Mouse (Mus musculus) mesoderm, embryonic 11.5 days (tissue): ENCODE data around the gene Zfp229.
"Not testable (repeated sequence)": the region's sequence is repeated elsewhere in the genome, so short reads cannot be mapped to it uniquely, and the experiment has no call there.

Source experiments
- DNase-seq: peaks from one replicate; pipeline ENCODE4 v3.0.0-alpha.2; 2012; ENCODE audit warnings: low read depth, low spot score

The Zfp229 gene

DNA sequence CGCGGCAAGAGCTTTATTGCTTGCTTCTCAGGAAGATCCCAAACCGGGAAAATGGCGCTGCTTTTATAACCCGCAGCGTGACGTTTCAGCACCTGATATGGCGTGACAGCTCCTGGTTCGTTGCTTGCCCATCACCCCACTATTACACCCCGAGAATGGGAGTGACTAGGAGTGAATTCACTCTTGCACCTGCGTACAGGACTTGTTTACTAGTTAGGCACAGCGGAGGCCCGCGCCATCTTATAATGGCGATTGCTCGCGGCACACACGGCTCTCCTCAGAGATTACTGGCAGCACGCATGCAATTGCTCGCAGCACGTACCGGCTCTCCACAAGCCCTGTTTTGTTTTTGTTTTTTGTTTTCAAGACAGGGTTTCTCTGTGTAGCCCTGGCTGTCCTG, at the start of gene Zfp229:
Zfp229 (plus strand) TSS at position 301 of the 400 bp plus-strand sequence.
- DNase-seq, result not testable (repeated sequence)

DNA sequence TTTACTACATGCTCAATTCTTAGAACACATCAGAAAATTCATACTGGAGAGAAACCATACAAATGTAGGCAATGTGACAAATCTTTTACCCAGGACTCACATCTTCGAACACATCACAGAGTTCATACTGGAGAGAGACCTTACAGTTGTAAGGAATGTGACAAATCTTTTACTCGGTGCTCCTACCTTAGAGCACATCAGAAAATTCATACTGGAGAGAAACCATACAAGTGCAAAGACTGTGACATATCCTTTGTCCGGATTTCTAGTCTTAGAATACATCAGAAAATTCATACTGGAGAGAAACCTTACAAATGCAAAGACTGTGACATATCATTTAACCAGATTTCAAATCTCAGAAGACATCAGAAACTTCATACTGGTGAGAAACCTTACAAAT, 39.0 kb upstream of the Zfp229 start, which contains the start of gene Gm10226:
Gm10226 (plus strand) TSS at position 301 of the 400 bp plus-strand sequence.
- DNase-seq, result no peak

DNA sequence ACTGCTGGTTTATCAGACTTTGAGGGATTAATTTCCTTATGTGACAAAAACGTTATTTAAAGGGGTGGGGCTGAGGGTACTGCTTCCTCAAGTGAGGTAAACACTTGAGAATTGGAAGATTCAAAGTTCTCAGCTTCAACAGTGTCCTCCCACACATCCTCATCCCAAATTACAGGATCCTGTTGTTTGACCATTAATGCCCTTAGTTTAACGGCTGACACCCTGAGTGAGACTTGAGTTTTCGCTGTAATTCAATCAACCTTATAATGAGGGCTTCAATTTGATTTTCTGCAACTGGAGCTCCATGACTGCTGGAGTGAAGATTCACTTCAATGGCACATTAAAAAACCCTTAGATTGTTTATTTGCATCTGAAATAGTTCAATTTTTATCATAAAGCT, 37.3 kb upstream of the Zfp229 start:
- no peak for DNase-seq

DNA sequence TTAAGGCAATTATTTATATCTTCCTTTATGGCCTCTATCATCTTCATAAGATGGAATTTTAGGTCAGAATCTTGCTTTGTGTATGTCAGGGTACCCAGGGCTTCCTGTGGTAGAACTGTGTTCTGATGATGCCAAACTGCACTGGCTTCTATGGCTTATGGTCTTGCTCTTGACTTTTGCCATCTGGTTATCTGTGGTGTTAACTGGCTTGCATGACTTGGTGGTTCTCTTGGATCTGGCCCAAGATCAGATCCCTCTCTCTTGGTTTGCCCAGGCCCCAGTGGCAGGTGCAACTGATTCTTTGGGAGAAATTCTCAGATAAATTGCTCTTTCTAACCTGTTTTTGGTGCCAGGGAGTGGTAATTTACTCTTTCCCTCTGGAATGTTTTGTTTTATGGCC, 34.5 kb upstream of the Zfp229 start:
- DNase-seq, result no peak

DNA sequence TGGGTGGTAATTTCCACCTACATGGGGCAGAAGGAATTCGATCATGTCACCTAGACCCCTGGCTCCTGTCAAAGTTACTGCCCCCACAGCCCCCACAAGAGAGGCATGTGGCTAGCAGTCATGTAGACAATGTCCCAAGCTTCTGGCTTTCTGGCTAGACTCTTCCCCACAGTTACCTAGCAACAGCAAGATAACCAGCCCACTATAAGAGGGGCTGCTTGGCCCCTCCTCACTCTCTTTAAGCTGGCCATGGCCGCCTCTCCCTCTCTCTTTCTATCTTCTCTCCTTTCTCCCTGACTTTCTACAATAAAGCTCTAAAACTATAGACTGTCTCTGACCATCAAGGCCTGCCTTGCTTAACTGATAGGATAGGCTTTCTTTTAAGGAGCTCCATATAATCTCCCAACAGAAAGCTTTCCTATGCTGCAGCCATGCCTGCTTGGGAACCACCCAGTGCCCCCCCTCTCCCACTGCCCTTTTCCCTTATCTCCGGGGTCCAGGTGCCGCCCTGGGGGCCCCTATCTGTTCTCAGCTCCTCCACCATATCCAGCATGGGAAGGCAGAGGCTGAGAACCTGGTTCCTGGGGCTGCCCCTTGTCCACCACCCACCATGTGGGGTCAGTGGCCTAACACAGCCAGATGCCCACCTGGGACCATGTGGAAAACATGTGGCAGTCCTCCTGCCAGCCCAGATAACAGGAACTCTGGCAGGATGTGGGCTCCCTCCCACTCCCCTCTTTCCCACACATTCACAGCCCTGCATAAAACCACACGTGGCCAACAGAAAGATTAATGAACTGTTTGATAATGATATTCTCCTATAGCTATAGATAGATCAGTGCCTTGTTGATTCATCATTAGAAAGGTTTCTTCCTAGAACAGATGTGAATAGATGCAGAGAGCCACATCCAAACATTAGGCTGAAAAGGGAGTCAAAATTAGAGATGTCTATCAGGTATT, 28.0 kb upstream of the Zfp229 start:
- no peak for DNase-seq

DNA sequence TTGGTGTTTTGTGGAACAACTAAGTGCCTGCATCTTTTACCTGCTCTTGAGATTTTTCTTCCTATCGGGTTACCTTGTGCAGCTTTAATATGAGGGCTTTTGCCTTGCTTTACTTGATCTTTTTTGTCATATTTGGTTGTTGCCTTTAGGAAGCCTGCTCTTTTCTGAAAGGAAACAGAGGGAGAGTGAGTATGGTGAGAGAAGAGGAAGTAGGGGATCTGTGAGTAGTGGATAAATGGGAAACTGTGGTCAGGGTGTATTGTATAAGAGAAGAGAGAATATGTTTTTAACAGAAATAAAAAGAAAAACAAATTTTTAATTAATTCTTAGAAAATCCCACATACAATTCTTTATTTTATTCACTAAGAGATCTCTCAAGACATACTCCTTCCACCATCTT, 27.2 kb upstream of the Zfp229 start:
- no peak for DNase-seq

DNA sequence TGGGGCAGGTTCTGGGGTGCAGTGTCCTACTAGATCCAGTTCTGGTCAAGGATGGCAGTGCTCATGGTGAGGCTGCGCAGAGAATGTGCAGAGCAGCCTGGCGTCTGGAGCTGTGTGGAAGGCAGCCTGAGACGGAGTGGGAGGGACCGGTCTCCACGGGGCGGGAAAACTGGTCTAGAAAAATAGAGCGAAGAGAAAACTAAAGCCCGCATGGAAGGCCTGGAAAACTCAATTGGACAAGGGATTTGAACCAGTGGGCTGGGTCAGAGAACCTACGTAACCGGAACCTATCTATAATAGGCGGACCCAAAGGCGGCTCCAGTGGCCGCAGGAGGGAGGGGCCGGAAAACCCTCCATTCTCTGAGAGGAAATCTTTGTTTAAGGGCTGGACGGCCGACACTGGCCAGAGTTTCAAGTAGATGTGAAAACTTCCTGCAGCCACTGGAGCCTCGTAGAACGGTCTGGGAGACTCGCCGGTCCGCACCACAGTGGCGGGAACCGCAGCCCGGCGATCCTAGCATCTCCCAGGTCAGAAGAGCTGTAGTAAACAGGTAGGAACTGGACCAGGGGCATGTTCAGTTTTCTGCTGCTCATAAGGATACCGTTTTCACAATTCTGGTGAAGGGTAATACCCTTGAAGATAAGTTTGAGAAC, 23.1 kb upstream of the Zfp229 start, which contains the start of gene Zfp760:
Zfp760 (plus strand) TSS at position 399 of the 654 bp plus-strand sequence.
- peak; percentile 93 for DNase-seq

DNA sequence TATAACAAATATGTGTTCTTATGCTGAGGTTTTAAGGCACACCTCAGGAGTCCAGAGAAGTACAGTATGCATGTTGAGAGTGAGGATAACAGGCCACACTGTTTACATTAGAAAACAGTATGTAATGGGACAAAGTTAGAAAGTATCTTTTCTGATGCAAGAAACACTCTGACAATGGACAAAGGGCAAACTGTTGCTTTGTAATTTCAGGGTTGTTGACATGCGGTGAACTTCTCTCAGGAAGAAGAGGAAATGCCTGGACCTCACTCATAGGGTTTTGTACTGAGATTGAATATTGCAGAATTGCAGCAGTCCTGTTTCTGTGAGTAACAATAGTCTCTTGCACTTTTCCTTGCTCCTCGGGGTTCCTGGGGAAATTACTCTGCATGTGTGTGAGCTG, 22.2 kb upstream of the Zfp229 start:
- no peak for DNase-seq

DNA sequence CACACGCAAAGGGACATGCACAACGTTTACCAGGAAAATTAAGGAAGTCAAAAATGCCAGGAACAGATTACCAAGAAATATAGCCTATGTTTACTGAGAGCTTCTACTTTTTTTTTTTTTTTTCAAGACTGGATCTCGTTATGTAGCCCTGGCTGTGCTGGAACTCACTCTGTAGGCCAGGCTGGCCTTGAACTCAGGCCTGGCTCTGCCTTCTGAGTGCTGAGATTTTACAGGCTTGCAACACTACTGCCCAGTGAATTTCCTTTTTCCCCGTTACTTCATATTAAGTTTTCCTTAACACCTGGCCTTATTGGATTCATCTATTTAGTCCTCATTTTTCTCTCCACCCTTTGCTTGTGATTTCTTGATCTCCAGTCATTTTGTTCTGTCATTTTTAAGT, 2.5 kb downstream of the Zfp229 start:
- DNase-seq, result no peak

DNA sequence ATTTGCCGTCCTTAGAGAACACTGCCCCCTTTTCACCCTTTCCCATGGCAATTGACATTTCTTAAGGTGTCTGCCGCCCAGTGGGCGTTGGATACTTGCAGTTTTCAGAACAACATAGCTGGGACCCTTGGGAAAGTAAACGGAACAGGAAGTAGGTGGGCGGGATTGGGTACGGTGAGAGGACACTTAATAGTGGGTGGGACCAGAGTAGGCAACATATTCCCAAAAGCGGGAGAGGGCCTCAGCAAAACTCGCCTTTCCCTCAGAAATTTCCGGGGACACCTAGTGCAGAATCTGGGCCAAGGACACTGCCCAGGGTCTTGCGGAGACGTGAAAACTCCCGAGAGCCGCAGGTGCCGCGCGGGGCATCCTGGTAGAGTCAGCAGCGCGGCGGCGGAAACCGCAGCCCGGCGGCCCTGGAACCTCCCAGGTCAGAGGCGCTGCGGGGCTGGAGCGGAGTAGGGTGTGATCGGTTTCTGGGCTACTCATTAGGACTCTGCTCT, 3.0 kb downstream of the Zfp229 start:
- DNase-seq, result peak; percentile 81

DNA sequence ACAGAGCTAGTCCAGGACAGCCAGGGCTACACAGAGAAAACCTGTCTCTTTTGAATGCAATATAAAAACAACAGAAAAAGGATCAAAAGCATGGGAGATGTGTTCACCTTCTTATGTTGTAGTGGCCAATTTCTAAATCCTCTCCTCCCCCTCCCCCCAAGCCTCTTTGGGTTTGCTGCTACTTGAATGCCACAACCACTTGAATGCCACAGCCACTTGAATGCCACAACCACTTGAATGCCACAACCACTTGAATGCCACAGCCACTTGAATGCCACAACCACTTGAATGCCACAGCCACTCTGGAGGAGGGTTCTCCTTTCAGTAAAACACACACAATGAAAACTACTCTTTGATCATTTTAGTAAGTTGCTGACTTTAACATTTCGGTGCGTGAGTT, 22.2 kb downstream of the Zfp229 start:
- DNase-seq, result no peak

DNA sequence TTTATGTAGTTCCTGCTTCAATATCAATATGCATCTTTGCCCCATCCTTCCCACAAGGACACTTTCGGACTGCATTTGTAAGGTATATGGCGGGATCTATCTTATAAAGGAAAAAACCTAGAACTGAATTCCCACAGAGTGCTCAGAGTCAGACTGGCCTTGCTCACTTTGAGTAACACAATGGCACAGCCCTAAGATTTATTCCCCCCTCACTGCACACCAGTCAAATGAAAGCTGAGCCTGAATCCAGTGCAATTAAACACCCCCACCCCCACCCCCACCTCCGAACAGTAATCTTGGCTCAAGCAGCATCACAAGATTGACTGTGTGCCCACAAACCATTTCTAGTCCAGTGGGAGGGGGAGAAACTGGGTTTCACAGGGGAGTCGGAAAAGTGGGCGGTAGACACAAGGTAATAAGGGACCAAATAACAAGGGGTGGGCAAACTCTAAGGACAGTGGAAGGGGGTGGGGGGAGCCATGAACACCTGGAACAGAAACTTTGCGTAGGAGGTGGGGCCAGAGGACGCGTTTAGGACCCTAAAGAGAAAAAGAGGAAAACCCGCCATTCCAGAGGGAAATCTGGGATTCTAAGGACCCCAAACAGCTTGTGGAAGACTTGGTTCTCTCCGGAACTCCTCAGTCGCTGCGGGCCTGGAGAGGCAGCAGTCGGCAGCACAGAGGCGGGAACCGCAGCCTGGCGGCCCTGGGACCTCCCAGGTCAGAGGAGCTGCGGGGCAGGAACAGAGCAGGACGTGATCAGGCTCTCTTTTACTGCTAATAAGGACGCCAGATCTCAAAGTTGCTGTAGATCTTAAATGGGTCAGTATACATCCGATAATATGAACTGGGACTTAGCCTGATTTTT, 23.0 kb downstream of the Zfp229 start:
- peak; percentile 23 for DNase-seq

DNA sequence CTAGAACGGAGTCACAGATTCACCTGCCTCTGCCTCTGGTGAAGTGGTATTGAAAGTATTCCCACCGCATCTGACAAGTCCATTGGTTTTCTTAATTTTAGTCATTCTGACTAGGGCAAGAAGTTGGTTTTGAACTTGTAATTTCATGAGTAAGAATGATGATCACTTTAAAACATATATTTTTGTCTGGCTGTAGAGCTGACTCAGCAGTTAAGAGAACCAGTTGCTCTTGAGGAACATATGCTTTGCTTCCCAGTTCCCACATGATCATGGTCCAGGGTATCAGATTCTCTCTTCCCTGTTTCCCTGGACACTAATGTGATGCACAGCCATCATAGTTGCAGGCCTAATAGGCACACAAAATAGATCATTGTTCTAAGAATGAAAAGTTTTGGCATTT, 39.7 kb downstream of the Zfp229 start:
- no peak for DNase-seq

DNA sequence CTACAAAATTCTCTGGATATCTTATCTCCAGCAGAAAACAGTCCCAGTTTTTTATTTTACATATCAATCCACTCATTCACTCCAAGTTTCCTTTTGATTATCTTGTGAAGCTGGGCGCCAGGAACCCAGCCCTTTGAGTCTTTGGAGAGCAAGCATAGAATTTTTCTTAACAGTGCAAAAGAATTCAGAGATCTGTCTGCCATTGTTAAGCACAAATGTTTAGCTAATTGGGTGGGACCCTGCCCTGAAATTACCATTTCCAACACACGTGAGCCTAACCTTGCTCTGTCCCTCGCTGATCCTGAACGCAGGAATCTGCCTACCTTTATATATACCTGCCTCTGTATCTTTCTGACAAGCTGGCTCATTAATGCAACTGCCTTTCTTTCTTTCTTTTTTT, 61.7 kb downstream of the Zfp229 start:
- no peak for DNase-seq

DNA sequence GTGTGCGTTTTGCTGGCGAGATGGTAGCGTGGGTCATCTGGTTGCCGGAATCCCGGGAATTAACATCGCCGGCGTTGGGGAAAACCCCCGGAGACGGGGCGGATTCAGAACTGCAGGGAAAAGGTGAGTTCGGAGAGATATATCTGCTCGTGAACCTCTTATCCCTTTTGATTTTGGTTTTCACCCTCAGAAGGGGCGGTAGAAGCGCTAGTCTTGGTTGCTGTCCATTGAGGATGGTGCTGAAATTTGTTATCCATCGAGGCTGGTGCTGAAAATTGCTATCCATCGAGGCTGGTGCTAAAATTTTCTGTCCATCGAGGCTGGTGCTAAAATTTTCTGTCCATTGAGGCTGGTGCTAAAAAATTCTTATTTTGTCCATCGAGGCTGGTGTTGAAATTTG, 70.8 kb downstream of the Zfp229 start:
- DNase-seq, result peak; percentile 63
